Mouse (Mus musculus): ENCODE results near the gene Olfr1029. TPM values are rescaled to one million over a fixed set of nuclear protein-coding genes. Genes with fewer than 3 reads are reported as not detected.

The Olfr1029 gene
- not detected for polyA plus RNA-seq (2014; fragmentation: Illumina TruSeq; extraction: RNeasy Lipid Tissue Mini Kit (QIAGEN cat#74804); ENCODE audit: low read depth, low replicate concordance)

DNA sequence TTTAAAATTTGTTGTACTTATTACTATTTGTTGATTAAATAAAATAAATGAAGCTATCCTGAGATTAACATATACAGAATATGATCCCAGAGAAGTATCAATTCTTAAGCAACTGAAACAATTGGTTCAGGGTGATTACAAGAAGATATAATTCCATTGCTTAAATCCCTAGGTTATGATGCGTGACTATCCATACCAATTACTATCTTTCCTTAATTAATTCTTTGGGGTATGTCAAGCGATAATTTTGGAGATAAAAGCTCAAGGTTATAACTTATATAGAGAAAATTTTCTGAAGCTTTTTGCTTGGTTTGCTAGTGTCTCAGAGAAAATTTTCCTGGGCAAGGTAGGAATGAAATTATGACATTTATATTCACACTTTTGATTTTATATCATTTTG lies at the start of gene Olfr1029:
TSS of gene Olfr1029 (plus strand) at position 301 of the 400 bp plus-strand sequence.

DNA sequence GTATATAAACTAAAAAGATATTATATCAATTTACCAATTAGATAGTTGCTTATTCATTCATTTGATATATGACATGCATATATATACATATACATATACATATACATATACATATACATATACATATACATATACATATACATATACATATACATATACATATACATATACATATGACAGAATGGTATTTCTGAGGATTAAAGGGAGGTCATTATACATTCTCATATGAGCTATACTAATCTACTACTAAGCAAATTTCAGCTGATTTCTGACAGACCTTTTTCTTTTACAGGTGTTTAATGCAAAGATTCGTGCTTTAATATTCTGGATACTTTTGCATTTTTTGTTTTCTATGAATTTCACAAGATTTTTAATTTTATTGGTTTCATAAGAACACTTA lies 23.6 kb upstream of the Olfr1029 start, which contains the start of gene Olfr1028:
TSS of gene Olfr1028 (plus strand) at position 301 of the 400 bp plus-strand sequence.

GRCm38 (mm10) chr2:85978976-85979375 lies 5.3 kb downstream of the Olfr1029 start, which contains the start of gene Olfr1030:
Gene Olfr1030, plus strand, starts transcription at chr2:85979276.

DNA sequence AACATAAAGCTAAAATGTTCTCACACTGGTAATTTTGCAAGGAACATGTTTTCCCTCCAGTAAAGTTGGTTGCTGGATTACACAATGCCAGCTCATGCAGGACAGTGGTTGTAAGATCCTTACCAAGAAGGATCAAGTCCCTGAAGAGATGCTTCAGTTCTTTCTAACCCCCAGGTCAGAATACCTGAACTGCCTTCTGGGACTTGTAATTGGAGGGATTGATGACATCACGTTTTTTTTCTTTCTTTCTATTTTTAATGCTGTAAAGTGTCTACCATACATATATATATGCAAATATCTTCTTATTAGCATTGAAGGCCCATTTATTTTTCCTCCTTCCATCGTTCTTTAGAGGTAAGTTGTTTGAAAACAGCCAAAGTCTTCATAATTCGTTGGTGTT lies 16.3 kb downstream of the Olfr1029 start, which contains the start of gene Olfr1031:
TSS of gene Olfr1031 (plus strand) at position 301 of the 400 bp plus-strand sequence.

DNA sequence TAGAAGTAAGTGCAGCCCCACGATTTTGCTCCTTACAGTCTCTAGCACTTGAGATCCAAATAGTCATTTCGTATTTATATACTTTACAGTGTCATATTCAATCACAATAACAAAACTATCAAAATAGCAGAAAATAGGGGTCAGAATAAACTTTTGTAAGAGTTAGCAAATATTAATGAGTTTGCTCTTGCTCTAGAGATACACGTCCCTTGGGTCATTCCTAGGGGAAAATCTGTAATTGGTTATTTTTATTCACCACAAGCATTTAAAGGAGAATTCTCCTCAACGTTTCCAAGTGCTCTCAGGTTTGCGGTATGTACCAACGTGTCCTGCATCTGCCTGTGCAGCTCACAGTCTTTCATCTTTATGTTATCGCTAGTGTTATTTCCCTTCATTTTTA lies 31.5 kb downstream of the Olfr1029 start, which contains the start of gene Olfr1032:
TSS of gene Olfr1032 (plus strand) at position 301 of the 400 bp plus-strand sequence.

DNA sequence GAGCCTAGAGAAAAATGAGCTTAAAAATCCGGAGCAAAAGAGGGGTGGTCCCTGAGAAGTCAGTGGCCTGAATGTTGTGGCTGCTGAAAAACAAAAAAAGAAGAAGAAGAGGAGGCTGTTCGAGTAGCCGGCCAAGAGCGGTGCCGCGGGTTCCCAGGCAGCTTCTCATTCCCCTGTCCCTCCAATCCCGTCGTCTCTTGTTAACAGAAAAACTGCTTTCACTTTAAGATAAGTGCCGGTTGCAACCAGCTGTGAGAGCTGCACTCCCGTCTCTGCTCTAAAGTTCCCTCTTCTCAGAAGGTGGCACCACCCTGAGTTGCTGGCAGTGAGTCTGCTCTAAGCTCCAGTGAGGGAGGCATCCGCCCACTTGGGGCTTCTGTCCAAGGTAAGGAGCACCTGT lies 46.7 kb downstream of the Olfr1029 start, which contains the start of gene Olfr1033:
TSS of gene Olfr1033 (plus strand) at position 228 of the 400 bp plus-strand sequence.

Other genes starting within 250 kb of the Olfr1029 start
- not detected for gene Olfr1012, start 211.1 kb upstream of the Olfr1029 start, polyA plus RNA-seq (2014; fragmentation: Illumina TruSeq; extraction: RNeasy Lipid Tissue Mini Kit (QIAGEN cat#74804); ENCODE audit: low read depth, low replicate concordance)
- not detected for gene Olfr1013, start 206.8 kb upstream of the Olfr1029 start, polyA plus RNA-seq (2014; fragmentation: Illumina TruSeq; extraction: RNeasy Lipid Tissue Mini Kit (QIAGEN cat#74804); ENCODE audit: low read depth, low replicate concordance)
- gene Olfr1014, start 201.2 kb upstream of the Olfr1029 start, polyA plus RNA-seq (2014; fragmentation: Illumina TruSeq; extraction: RNeasy Lipid Tissue Mini Kit (QIAGEN cat#74804); ENCODE audit: low read depth, low replicate concordance) = not detected
- gene Olfr1015, start 191.9 kb upstream of the Olfr1029 start, polyA plus RNA-seq (2014; fragmentation: Illumina TruSeq; extraction: RNeasy Lipid Tissue Mini Kit (QIAGEN cat#74804); ENCODE audit: low read depth, low replicate concordance) = not detected
- gene Olfr1016, start 171.4 kb upstream of the Olfr1029 start, polyA plus RNA-seq (2014; fragmentation: Illumina TruSeq; extraction: RNeasy Lipid Tissue Mini Kit (QIAGEN cat#74804); ENCODE audit: low read depth, low replicate concordance) = not detected
- not detected for gene Olfr1018, start 155.4 kb upstream of the Olfr1029 start, polyA plus RNA-seq (2014; fragmentation: Illumina TruSeq; extraction: RNeasy Lipid Tissue Mini Kit (QIAGEN cat#74804); ENCODE audit: low read depth, low replicate concordance)
- not detected for gene Olfr1019, start 128.4 kb upstream of the Olfr1029 start, polyA plus RNA-seq (2014; fragmentation: Illumina TruSeq; extraction: RNeasy Lipid Tissue Mini Kit (QIAGEN cat#74804); ENCODE audit: low read depth, low replicate concordance)
- not detected for gene Olfr1020, start 126.9 kb upstream of the Olfr1029 start, polyA plus RNA-seq (2014; fragmentation: Illumina TruSeq; extraction: RNeasy Lipid Tissue Mini Kit (QIAGEN cat#74804); ENCODE audit: low read depth, low replicate concordance)
- not detected for gene Olfr1022, start 105.3 kb upstream of the Olfr1029 start, polyA plus RNA-seq (2014; fragmentation: Illumina TruSeq; extraction: RNeasy Lipid Tissue Mini Kit (QIAGEN cat#74804); ENCODE audit: low read depth, low replicate concordance)
- gene Olfr1023, start 88.3 kb upstream of the Olfr1029 start, polyA plus RNA-seq (2014; fragmentation: Illumina TruSeq; extraction: RNeasy Lipid Tissue Mini Kit (QIAGEN cat#74804); ENCODE audit: low read depth, low replicate concordance) = not detected
- not detected for gene Olfr1024, start 68.8 kb upstream of the Olfr1029 start, polyA plus RNA-seq (2014; fragmentation: Illumina TruSeq; extraction: RNeasy Lipid Tissue Mini Kit (QIAGEN cat#74804); ENCODE audit: low read depth, low replicate concordance)
- not detected for gene Olfr1025-ps1, start 58.7 kb upstream of the Olfr1029 start, polyA plus RNA-seq (2014; fragmentation: Illumina TruSeq; extraction: RNeasy Lipid Tissue Mini Kit (QIAGEN cat#74804); ENCODE audit: low read depth, low replicate concordance)
- gene Olfr1026, start 52.3 kb upstream of the Olfr1029 start, polyA plus RNA-seq (2014; fragmentation: Illumina TruSeq; extraction: RNeasy Lipid Tissue Mini Kit (QIAGEN cat#74804); ENCODE audit: low read depth, low replicate concordance) = not detected
- not detected for gene Olfr1028, start 23.5 kb upstream of the Olfr1029 start, polyA plus RNA-seq (2014; fragmentation: Illumina TruSeq; extraction: RNeasy Lipid Tissue Mini Kit (QIAGEN cat#74804); ENCODE audit: low read depth, low replicate concordance)
- gene Olfr1030, start 5.4 kb downstream of the Olfr1029 start, polyA plus RNA-seq (2014; fragmentation: Illumina TruSeq; extraction: RNeasy Lipid Tissue Mini Kit (QIAGEN cat#74804); ENCODE audit: low read depth, low replicate concordance) = not detected
- gene Olfr1031, start 16.4 kb downstream of the Olfr1029 start, polyA plus RNA-seq (2014; fragmentation: Illumina TruSeq; extraction: RNeasy Lipid Tissue Mini Kit (QIAGEN cat#74804); ENCODE audit: low read depth, low replicate concordance) = not detected
- not detected for gene Olfr1032, start 31.6 kb downstream of the Olfr1029 start, polyA plus RNA-seq (2014; fragmentation: Illumina TruSeq; extraction: RNeasy Lipid Tissue Mini Kit (QIAGEN cat#74804); ENCODE audit: low read depth, low replicate concordance)
- 4.3 TPM for gene Olfr1033, start 46.7 kb downstream of the Olfr1029 start, polyA plus RNA-seq (2014; fragmentation: Illumina TruSeq; extraction: RNeasy Lipid Tissue Mini Kit (QIAGEN cat#74804); ENCODE audit: low read depth, low replicate concordance)
- gene Olfr1034, start 72.0 kb downstream of the Olfr1029 start, polyA plus RNA-seq (2014; fragmentation: Illumina TruSeq; extraction: RNeasy Lipid Tissue Mini Kit (QIAGEN cat#74804); ENCODE audit: low read depth, low replicate concordance) = 0.69 TPM
- not detected for gene Olfr1036, start 100.1 kb downstream of the Olfr1029 start, polyA plus RNA-seq (2014; fragmentation: Illumina TruSeq; extraction: RNeasy Lipid Tissue Mini Kit (QIAGEN cat#74804); ENCODE audit: low read depth, low replicate concordance)
- not detected for gene Olfr1037, start 113.5 kb downstream of the Olfr1029 start, polyA plus RNA-seq (2014; fragmentation: Illumina TruSeq; extraction: RNeasy Lipid Tissue Mini Kit (QIAGEN cat#74804); ENCODE audit: low read depth, low replicate concordance)
- not detected for gene Olfr1039, start 162.0 kb downstream of the Olfr1029 start, polyA plus RNA-seq (2014; fragmentation: Illumina TruSeq; extraction: RNeasy Lipid Tissue Mini Kit (QIAGEN cat#74804); ENCODE audit: low read depth, low replicate concordance)
- gene Olfr1040, start 172.8 kb downstream of the Olfr1029 start, polyA plus RNA-seq (2014; fragmentation: Illumina TruSeq; extraction: RNeasy Lipid Tissue Mini Kit (QIAGEN cat#74804); ENCODE audit: low read depth, low replicate concordance) = not detected
- gene Olfr1042, start 187.9 kb downstream of the Olfr1029 start, polyA plus RNA-seq (2014; fragmentation: Illumina TruSeq; extraction: RNeasy Lipid Tissue Mini Kit (QIAGEN cat#74804); ENCODE audit: low read depth, low replicate concordance) = not detected
- not detected for gene Olfr1043, start 193.6 kb downstream of the Olfr1029 start, polyA plus RNA-seq (2014; fragmentation: Illumina TruSeq; extraction: RNeasy Lipid Tissue Mini Kit (QIAGEN cat#74804); ENCODE audit: low read depth, low replicate concordance)
- gene Olfr1044, start 203.9 kb downstream of the Olfr1029 start, polyA plus RNA-seq (2014; fragmentation: Illumina TruSeq; extraction: RNeasy Lipid Tissue Mini Kit (QIAGEN cat#74804); ENCODE audit: low read depth, low replicate concordance) = not detected
- not detected for gene Olfr52, start 211.8 kb downstream of the Olfr1029 start, polyA plus RNA-seq (2014; fragmentation: Illumina TruSeq; extraction: RNeasy Lipid Tissue Mini Kit (QIAGEN cat#74804); ENCODE audit: low read depth, low replicate concordance)
- gene Olfr1045, start 229.1 kb downstream of the Olfr1029 start, polyA plus RNA-seq (2014; fragmentation: Illumina TruSeq; extraction: RNeasy Lipid Tissue Mini Kit (QIAGEN cat#74804); ENCODE audit: low read depth, low replicate concordance) = not detected
- not detected for gene Olfr1046, start 245.4 kb downstream of the Olfr1029 start, polyA plus RNA-seq (2014; fragmentation: Illumina TruSeq; extraction: RNeasy Lipid Tissue Mini Kit (QIAGEN cat#74804); ENCODE audit: low read depth, low replicate concordance)